15 mouse cellular contexts compared by ENCODE assay signal in genomic region chr2:81939360-81939759, GRCm38 (mm10).
"Had no signal": no experiment of that assay in that cellular context is flagged by ENCODE, and none has a peak within 500 bp of the region (broad histone marks: within the 10 kb centered on the region; RNA-seq: fewer than 3 reads in every experiment).

No protein-coding gene starts in this region.

- H3K27me3 ChIP-seq: neural tube, embryonic 15.5 days; stomach, embryonic 15.5 days had no signal

- H3K9me3 ChIP-seq: neural tube, embryonic 15.5 days; stomach, embryonic 15.5 days had no signal

- H3K9ac ChIP-seq: neural tube, embryonic 15.5 days; stomach, embryonic 15.5 days had no signal

- H3K4me2 ChIP-seq: neural tube, embryonic 15.5 days; stomach, embryonic 15.5 days had no signal

- DNase-seq: retina, postnatal 1 day; right cerebral cortex, adult 18-20 months; right cerebral cortex, postnatal 14 days; right cerebral cortex, postnatal 25 days; right cerebral cortex, postnatal 4 days; spleen, adult 18-20 months; thymus, adult 18-20 months; thymus, adult 2 months; thymus, postnatal 14 days; thymus, postnatal 25 days; thymus, postnatal 36 days; thymus, postnatal 4 days had no signal

- H3K36me3 ChIP-seq: neural tube, embryonic 15.5 days; stomach, embryonic 15.5 days had no signal

- H3K4me3 ChIP-seq: neural tube, embryonic 15.5 days; stomach, embryonic 15.5 days had no signal

- H3K4me1 ChIP-seq: neural tube, embryonic 15.5 days; stomach, embryonic 15.5 days had no signal

- H3K27ac ChIP-seq: neural tube, embryonic 15.5 days; stomach, embryonic 15.5 days; stomach, postnatal 0 days had no signal
